Mouse (Mus musculus) embryonic facial prominence, embryonic 13.5 days (tissue): Measurements from ENCODE around the gene Arrdc2. TPM values are rescaled to one million over a fixed set of nuclear protein-coding genes. Genes with fewer than 3 reads are reported as not detected.

Experiments
- ATAC-seq: fragments of 200-750 bp; cut with Nextera tagmentation; 2 replicates; pipeline ENCODE4 v1.8.0; 2017; ENCODE audit warnings: low read depth; ENCODE audit not compliant: insufficient number of reproducible peaks, insufficient read depth, low FRiP score, low TSS enrichment
- H3K27ac ChIP-seq: fragments of 300-500 bp; sonication (generic); 2 replicates; pipeline ENCODE4 v1.5.1; 2015; ENCODE audit warnings: moderate library complexity, mild to moderate bottlenecking, inconsistent platforms
- H3K27me3 ChIP-seq: fragments of 300-500 bp; sonication (generic); 2 replicates; pipeline ENCODE4 v1.6.1; 2015; ENCODE audit warnings: mild to moderate bottlenecking, inconsistent platforms
- H3K36me3 ChIP-seq: fragments of 300-500 bp; sonication (generic); 2 replicates; pipeline ENCODE4 v1.6.1; 2015; ENCODE audit warnings: mild to moderate bottlenecking, inconsistent platforms
- H3K4me1 ChIP-seq: fragments of 300-500 bp; sonication (generic); 2 replicates; pipeline ENCODE4 v1.6.1; 2015; ENCODE audit warnings: inconsistent platforms
- H3K4me2 ChIP-seq: fragments of 300-500 bp; sonication (generic); 2 replicates; pipeline ENCODE4 v1.6.1; 2015; ENCODE audit warnings: moderate library complexity, mild to moderate bottlenecking, inconsistent platforms
- H3K4me3 ChIP-seq: fragments of 300-500 bp; sonication (generic); 2 replicates; pipeline ENCODE4 v1.5.1; 2015; ENCODE audit warnings: mild to moderate bottlenecking, inconsistent platforms
- H3K9ac ChIP-seq: fragments of 300-500 bp; sonication (generic); 2 replicates; pipeline ENCODE4 v1.6.1; 2015; ENCODE audit warnings: mild to moderate bottlenecking, inconsistent platforms
- H3K9me3 ChIP-seq: fragments of 300-500 bp; sonication (generic); 2 replicates; pipeline ENCODE4 v1.6.1; 2016; ENCODE audit warnings: inconsistent platforms
- WGBS: fragments of 180-500 bp; shearing (Covaris S2); methylation state at CpG from one replicate; pipeline ENCODE4 v1.1.7; 2015; ENCODE audit warnings: mixed read lengths; 5-methylcytosine and 5-hydroxymethylcytosine counted together
- polyA plus RNA-seq: library from polyadenylated mRNA; unstranded; fragments of >200 nt; fragmentation: Nextera tagmentation; extraction: Ambion mirVana; gene quantifications from 2 replicates; pipeline ENCODE4 v1.2.1, GENCODE M21; 2015

Arrdc2 gene
- polyA plus RNA-seq, 1 experiment from 2014 or later, result 7.7 TPM

DNA sequence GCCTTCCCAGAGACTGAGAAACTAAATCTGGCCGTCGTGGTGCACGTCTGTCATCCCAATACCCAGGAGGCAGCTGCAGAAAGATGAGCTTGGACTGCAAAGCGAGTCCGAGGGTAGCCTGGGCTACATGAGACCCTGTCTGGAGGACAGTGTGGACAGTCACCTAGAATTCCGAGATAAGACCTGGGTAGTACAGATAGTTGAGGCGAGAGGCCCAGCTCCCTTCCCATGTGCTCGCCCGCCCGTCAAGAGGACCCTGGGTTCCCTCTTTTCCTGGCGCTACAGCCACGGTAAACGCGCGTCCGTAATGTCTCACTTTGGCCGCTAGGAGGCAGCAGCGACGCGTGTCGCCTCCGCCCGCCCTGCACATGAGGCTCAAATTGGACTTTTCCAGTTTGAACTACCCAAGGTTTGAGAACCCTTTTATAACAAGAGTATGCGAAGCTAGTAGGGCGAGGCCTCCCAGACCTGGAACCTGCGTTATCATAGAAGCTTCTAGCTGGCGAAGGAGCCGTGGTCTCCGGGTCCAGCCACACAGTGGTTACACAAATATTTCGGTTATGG lies 18.0 kb downstream of the Arrdc2 start:
- Histone ChIP-seq H3K9ac (peak overlapping the region; percentile 7; the same call in 1 of the 2 replicates), H3K27ac (no peak overlapping the region), H3K9me3 (peaks cover 12% of the 10 kb centered on the region; the same call in 1 of the 2 replicates), H3K27me3 (peaks cover 39% of the 10 kb centered on the region), H3K4me3 (no peak overlapping the region), H3K4me2 (0 out of 2 replicates have a peak overlapping the region, but pooled peaks have one; percentile 0), H3K36me3 (no peaks in the 10 kb centered on the region), H3K4me1 (peaks cover 7% of the 10 kb centered on the region; the same call in 1 of the 2 replicates)
- ATAC-seq, result peak; percentile 4; the same call in 1 of the 2 replicates
- 17% methylated on average over 30 of the region's 30 CpGs for WGBS

DNA sequence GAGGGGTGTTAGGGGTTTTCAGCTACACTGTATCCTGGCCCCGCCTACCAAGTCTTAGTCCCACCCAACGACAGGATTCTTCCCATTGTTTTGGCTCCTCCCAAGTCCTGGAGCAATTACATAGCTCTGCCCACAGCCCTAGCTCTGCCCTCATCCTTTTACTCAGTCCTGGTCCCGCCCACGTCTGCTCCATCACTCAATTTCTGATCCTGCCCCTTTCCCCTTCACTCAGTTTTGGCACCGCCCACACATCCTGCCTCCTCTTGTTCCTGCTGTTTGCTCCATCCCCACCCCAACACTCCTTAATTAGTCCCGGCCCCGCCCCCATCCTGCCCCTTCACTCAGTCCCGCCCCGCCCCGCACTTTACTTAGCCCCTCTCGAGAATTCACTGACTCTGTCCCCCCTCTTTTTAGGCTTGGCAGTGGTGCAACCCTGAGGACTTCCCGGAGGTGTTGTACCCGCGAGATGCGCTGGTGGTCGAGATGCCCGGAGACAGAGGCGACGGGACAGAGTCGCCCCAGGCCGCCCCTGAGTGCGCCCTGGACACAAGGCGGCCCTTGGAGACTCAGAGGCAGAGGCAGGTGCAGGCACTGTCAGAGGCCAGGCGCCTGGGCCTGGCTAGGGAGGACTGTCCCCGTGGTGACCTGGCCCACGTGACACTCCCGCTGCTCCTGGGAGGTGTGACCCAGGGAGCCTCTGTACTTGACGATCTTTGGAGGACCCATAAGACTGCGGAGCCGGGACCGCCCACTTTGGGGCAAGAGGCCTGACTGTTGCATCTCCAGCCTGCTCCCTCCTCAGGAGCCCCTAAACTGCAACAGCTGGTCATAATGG lies 19.2 kb downstream of the Arrdc2 start:
- no peak overlapping the region for H3K27ac ChIP-seq
- H3K4me3 ChIP-seq, result no peak overlapping the region
- 0 out of 2 replicates have a peak overlapping the region, but pooled peaks have one; percentile 11 for H3K4me2 ChIP-seq
- peaks cover 12% of the 10 kb centered on the region; the same call in 1 of the 2 replicates for H3K9me3 ChIP-seq
- peaks cover 50% of the 10 kb centered on the region for H3K27me3 ChIP-seq
- peaks cover 7% of the 10 kb centered on the region; the same call in 1 of the 2 replicates for H3K4me1 ChIP-seq
- WGBS, result 4% methylated on average over 31 of the region's 31 CpGs
- H3K9ac ChIP-seq, result no peak overlapping the region
- no peaks in the 10 kb centered on the region for H3K36me3 ChIP-seq
- ATAC-seq, result 0 out of 2 replicates have a peak, but pooled peaks have one; percentile 27

DNA sequence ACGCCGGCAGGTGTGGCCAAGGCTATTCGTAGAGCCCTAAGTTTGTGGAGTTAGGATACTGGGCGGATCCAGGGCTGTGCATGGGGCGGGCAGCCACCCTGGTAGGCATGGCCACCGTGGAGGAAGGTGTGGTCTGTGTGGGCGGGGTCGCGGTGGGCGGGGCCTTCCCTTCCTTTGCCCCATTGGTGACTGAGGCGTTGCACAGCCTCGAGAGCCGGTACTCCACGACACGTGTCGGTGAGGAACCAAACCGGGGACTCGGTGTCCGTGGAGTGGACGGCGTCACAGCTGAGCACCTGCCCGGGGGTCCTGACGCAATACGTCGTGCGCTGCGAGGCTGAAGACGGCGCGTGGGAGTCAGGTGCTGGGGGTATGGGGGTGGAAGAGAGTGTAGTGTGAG lies 22.8 kb downstream of the Arrdc2 start:
- peaks cover 56% of the 10 kb centered on the region for H3K27me3 ChIP-seq
- peaks cover 10% of the 10 kb centered on the region; the same call in 1 of the 2 replicates for H3K4me1 ChIP-seq
- H3K4me2 ChIP-seq, result peak overlapping the region; percentile 46
- peak overlapping the region; percentile 20 for H3K4me3 ChIP-seq
- no peak for ATAC-seq
- peaks cover 12% of the 10 kb centered on the region; the same call in 1 of the 2 replicates for H3K9me3 ChIP-seq
- H3K36me3 ChIP-seq, result no peaks in the 10 kb centered on the region
- H3K27ac ChIP-seq, result no peak overlapping the region
- no peak overlapping the region for H3K9ac ChIP-seq
- WGBS, result 6% methylated on average over 30 of the region's 30 CpGs

DNA sequence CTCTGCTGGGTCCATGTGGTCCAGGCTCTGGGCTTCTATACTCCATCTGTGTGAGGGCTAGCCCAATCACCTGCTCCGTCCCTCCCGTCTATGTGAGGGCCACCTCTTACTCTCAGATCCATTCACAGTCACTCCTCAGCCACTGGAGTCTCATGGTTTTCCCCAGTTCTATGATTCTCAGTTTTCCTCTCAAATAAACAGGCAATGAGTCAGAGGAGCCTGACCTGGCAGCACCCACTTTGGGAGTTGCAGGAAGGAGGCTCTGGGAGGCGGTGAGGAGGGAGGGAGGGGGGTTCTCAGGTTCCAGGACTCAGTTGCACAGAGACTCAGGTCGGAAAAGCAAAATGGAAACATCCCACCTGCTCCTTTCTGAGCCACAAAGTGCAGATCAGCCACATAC lies 26.6 kb downstream of the Arrdc2 start:
- ATAC-seq, result no peak
- Histone ChIP-seq H3K9me3 (no peaks in the 10 kb centered on the region), H3K36me3 (no peaks in the 10 kb centered on the region), H3K4me1 (peaks cover 17% of the 10 kb centered on the region), H3K27ac (no peak overlapping the region), H3K9ac (no peak overlapping the region), H3K27me3 (peaks cover 29% of the 10 kb centered on the region), H3K4me3 (no peak overlapping the region), H3K4me2 (no peak overlapping the region)
- 55% methylated on average over 4 of the region's 4 CpGs for WGBS

DNA sequence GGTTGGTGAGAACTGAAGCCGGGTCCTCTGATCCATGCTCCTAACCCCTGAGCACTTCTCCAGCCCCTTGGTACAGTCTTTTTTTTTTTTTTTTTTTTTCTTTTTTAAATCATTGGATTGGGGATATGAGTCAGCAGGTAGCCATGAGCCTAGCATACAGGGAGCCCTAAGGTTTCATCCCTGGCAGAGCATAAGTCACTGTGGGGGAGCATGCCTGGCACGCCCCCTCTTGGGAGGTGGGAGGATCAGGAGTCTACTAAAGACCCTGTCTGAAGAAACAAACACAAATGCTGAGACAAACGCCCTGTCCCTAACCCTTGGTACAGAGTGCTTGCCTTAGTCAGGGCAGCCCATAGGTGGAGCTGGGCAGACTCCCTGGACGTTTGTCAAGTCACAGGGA lies 27.5 kb downstream of the Arrdc2 start:
- no peak overlapping the region for H3K4me3 ChIP-seq
- H3K4me1 ChIP-seq, result peaks cover 16% of the 10 kb centered on the region
- no peak overlapping the region for H3K9ac ChIP-seq
- H3K36me3 ChIP-seq, result no peaks in the 10 kb centered on the region
- H3K9me3 ChIP-seq, result no peaks in the 10 kb centered on the region
- H3K27ac ChIP-seq, result no peak overlapping the region
- peaks cover 26% of the 10 kb centered on the region for H3K27me3 ChIP-seq
- 58% methylated on average over 4 of the region's 4 CpGs for WGBS
- H3K4me2 ChIP-seq, result no peak overlapping the region
- ATAC-seq, result no peak

DNA sequence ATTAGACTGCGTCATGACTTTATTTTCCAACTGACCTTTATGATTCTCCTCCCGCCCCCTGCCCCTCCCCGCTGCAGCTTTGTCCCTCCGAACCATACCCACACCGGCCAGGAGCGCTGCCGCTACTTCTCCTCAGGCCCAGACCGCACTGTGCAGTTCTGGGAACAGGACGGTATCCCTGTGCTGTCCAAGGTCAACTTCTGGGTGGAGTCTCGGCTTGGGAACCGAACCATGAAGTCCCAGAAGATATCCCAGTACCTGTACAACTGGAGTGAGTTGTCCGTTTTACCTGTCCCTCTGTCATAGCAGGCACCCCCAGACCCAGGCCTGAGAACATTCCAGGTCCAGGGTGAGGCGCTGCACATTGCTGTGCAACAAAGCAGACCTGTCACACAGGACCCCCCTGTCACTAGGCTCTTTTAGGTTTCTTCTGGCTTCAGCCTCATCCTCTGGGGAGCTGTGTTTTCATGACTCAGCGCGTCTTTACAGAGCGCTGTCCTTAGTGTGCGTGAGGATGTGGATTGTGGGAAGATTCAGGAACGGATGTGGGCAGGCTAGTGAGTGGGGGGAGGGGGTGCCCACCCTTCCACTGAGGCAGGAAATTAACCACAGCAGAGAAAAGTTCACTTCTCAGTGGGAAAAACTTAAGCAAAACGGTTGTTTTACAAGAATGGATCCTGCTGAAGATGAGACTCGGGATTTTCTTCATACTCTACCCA lies 28.4 kb downstream of the Arrdc2 start:
- WGBS, result 65% methylated on average over 20 of the region's 20 CpGs
- peaks cover 25% of the 10 kb centered on the region for H3K27me3 ChIP-seq
- no peaks in the 10 kb centered on the region for H3K36me3 ChIP-seq
- no peaks in the 10 kb centered on the region for H3K9me3 ChIP-seq
- no peak for ATAC-seq
- H3K9ac ChIP-seq, result no peak overlapping the region
- H3K27ac ChIP-seq, result no peak overlapping the region
- no peak overlapping the region for H3K4me2 ChIP-seq
- no peak overlapping the region for H3K4me3 ChIP-seq
- H3K4me1 ChIP-seq, result peaks cover 9% of the 10 kb centered on the region; the same call in 1 of the 2 replicates

DNA sequence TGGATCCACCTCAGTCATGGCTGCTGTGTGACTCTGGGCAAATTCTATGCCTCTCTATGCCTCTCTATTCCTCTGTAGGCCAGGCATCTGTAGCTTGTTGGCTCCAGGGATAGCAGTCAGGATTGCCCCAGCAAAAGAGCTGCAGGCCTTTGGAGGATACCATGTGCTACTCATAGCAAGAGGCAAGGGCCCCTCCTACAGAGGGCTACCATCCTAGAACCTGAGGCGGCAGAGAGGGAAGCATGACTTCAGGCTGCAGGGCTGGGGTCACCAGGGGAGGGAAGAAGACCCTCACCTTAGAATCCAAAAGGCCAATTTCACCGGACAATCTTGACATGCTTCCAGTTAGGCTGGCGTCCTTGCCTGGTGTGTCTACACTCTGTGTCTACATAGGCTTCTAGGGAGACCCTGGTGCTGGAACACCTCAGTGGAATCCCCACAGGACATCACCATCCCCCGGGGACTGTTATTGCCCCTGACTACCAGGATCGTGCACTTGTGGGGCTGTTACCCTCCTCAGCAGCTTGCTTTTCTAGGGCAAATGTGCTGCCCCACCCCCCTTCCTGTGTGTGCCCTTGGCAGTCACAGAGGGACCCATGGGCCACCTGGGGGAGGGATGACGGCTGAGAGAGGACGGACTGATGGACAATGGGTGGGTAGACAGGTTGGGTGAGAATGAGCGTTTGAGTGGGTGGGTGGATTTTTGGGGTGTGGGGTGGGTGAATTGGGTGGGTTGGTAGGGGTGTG lies 30.4 kb downstream of the Arrdc2 start:
- WGBS, result 71% methylated on average over 8 of the region's 8 CpGs
- Histone ChIP-seq H3K4me2 (no peak overlapping the region), H3K27ac (no peak overlapping the region), H3K9me3 (no peaks in the 10 kb centered on the region), H3K27me3 (peaks cover 31% of the 10 kb centered on the region), H3K36me3 (no peaks in the 10 kb centered on the region), H3K9ac (no peak overlapping the region), H3K4me1 (peaks cover 15% of the 10 kb centered on the region), H3K4me3 (no peak overlapping the region)
- no peak for ATAC-seq

DNA sequence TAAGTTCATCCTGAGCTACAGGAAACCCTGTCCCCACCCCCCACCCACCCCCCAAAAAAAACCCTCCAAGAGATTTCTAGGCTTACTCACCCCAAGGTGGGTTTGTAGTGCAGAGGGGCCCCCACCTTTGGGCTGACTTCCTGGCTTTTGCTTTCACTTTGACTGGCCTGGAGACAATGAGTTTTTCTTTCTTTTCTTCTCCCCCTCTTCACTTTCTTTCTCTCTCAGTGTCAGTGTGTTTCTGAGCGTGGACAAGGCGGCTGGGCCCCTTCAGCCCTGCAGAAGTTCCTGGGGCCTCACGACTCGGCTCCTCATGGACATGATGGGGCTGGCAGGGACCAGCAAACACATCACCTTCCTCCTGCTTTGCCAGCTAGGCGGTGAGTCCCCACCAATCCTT lies 31.3 kb downstream of the Arrdc2 start, which contains the start of gene Il12rb1:
Gene Il12rb1, plus strand, starts transcription at position 211 of the 400 bp plus-strand sequence.
- peaks cover 37% of the 10 kb centered on the region for H3K27me3 ChIP-seq
- ATAC-seq, result no peak
- peaks cover 22% of the 10 kb centered on the region for H3K4me1 ChIP-seq
- H3K9ac ChIP-seq, result no peak within 1 kb of the TSS
- no peaks in the 10 kb centered on the region for H3K36me3 ChIP-seq
- no peak within 1 kb of the TSS for H3K4me3 ChIP-seq
- no peak within 1 kb of the TSS for H3K4me2 ChIP-seq
- H3K27ac ChIP-seq, result no peak within 1 kb of the TSS
- no peaks in the 10 kb centered on the region for H3K9me3 ChIP-seq
- WGBS, result 62% methylated on average over 5 of the region's 5 CpGs

DNA sequence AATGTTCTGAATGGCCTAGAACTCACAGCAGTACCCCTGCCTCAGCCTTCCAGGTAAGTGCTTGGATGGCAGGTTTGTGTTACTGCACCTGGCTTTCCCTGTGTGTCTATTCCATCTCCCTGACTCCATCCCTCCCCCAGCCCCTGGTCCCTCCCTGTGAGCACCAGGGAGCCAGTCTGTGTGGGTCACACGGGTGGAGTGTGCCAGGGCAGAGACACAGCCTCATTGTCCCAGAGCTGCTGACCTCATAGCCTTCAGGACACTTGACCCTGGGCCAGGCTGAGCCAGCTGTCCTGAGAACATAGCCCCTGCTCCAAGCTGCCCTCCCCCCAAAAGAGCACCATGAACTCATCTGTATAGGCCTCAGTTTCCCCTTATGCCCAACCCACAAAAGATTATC lies 32.2 kb downstream of the Arrdc2 start:
- H3K4me3 ChIP-seq, result no peak overlapping the region
- no peak overlapping the region for H3K9ac ChIP-seq
- no peak overlapping the region for H3K27ac ChIP-seq
- peaks cover 22% of the 10 kb centered on the region for H3K4me1 ChIP-seq
- no peaks in the 10 kb centered on the region for H3K9me3 ChIP-seq
- H3K4me2 ChIP-seq, result no peak overlapping the region
- peaks cover 46% of the 10 kb centered on the region for H3K27me3 ChIP-seq
- ATAC-seq, result no peak
- WGBS, result 39% methylated on average over 1 of the region's 1 CpGs
- no peaks in the 10 kb centered on the region for H3K36me3 ChIP-seq

DNA sequence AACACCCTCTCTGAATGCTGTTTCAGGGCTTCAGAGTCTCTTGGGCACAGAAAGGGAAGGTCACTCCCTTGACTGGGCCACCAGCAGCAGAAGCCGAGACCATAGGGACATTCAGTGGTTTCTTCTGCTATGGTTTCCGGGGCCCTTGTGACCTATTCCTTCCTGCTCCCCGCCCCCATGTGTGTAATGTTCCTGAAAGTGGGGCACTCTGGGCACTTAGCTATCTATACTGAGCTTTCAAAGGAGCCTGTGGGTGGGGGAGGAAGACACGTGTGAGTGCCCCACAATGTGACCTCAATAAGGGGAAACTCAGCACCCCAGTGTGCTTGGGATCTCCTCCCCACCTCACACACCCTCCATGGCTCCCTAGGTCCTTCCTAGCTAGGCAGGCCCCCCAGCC lies 33.0 kb downstream of the Arrdc2 start:
- WGBS, result 77% methylated on average over 4 of the region's 4 CpGs
- H3K27me3 ChIP-seq, result peaks cover 53% of the 10 kb centered on the region

More for the DNA sequence above, 33.0 kb downstream of the Arrdc2 start:
- Histone ChIP-seq H3K27ac (no peak overlapping the region), H3K9ac (no peak overlapping the region), H3K36me3 (no peaks in the 10 kb centered on the region), H3K4me1 (peaks cover 19% of the 10 kb centered on the region), H3K4me2 (no peak overlapping the region), H3K9me3 (no peaks in the 10 kb centered on the region), H3K4me3 (no peak overlapping the region)
- no peak for ATAC-seq
